25 mouse cellular contexts compared by ENCODE assay signal in the genomic region with DNA sequence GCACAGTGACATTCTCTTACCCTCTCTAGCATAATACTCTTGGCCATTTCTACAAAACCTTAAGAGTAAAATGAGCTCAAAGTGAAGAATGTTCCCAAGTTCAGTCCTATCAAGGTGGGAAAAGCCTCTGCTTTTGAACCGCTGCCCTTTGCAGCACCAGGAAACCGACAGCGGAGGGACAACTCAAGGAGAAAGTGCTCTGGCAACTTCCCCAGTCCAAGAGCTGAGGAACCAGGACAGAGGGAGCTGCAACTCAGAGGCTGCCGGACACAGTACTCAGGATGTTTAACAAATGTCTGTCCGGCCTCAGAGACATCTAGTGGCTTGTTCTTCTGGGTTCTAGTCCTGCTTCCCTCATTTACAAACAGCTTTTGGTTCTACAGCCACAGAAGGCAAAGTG. TPM values are rescaled to one million over a fixed set of nuclear protein-coding genes. Genes with fewer than 3 reads are reported as not detected.
DNase-seq lines count a peak whose midpoint lies in the region; ATAC-seq and TF ChIP-seq lines count a peak whose summit lies in the region.
"Had no signal": no experiment of that assay in that cellular context is flagged by ENCODE, and none has a peak within 500 bp of the region (broad histone marks: within the 10 kb centered on the region; RNA-seq: fewer than 3 reads in every experiment).

No protein-coding gene starts in this region.

- H3K9ac ChIP-seq in kidney, embryonic 14.5 days (ENCODE audit: low read depth, low read length) = no peak overlapping the region
- no peak overlapping the region for H3K9ac ChIP-seq in lung, postnatal 0 days (replicated peaks; ENCODE audit: low read depth)
- no peak overlapping the region for H3K9ac ChIP-seq in midbrain, embryonic 15.5 days
- H3K9ac ChIP-seq: embryonic facial prominence, embryonic 12.5 days; forebrain, postnatal 0 days; hindbrain, embryonic 14.5 days; liver, embryonic 13.5 days; neural tube, embryonic 13.5 days had no signal

- DNase-seq in heart, adult 8-10 months (ENCODE audit: low spot score) = peak; percentile 31
- no peak for DNase-seq in heart, embryonic 10.5 days (ENCODE audit: low spot score)
- peak; percentile 38 for DNase-seq in kidney, postnatal 14 days
- no peak for DNase-seq in lung, postnatal 0 days (ENCODE audit: low spot score)
- no peak for DNase-seq in lung, postnatal 25 days (ENCODE audit: low spot score)
- DNase-seq: adrenal gland, adult 2 months; cerebellum, adult 18-20 months; cerebellum, postnatal 14 days; forebrain, postnatal 0 days; liver, embryonic 13.5 days; retina, postnatal 1 day had no signal

- no peak for ATAC-seq in kidney, embryonic 14.5 days (ENCODE audit: low FRiP score, low TSS enrichment)
- ATAC-seq in lung, postnatal 0 days = no peak
- ATAC-seq in midbrain, embryonic 15.5 days (replicated peaks) = no peak
- ATAC-seq: forebrain, postnatal 0 days; inflammation-experienced regulatory T-cells, adult 6 months; midbrain, embryonic 16.5 days had no signal

- H3K27me3 ChIP-seq in heart, embryonic 10.5 days (ENCODE audit: insufficient read depth, poor library complexity, severe bottlenecking) = no peaks in the 10 kb centered on the region
- H3K27me3 ChIP-seq in kidney, embryonic 14.5 days (ENCODE audit: control insufficient read depth, insufficient read depth, low read length) = no peaks in the 10 kb centered on the region
- no peaks in the 10 kb centered on the region for H3K27me3 ChIP-seq in lung, postnatal 0 days (replicated peaks; ENCODE audit: insufficient read depth, low read length)
- no peaks in the 10 kb centered on the region for H3K27me3 ChIP-seq in midbrain, embryonic 15.5 days (replicated peaks)
- H3K27me3 ChIP-seq: embryonic facial prominence, embryonic 12.5 days; liver, embryonic 13.5 days; neural tube, embryonic 13.5 days had no signal

- no peak overlapping the region for H3K4me2 ChIP-seq in kidney, embryonic 14.5 days (replicated peaks; ENCODE audit: low read depth, low read length)
- H3K4me2 ChIP-seq in lung, postnatal 0 days (replicated peaks; ENCODE audit: low read depth, low read length) = no peak overlapping the region
- H3K4me2 ChIP-seq in midbrain, embryonic 15.5 days = no peak overlapping the region
- H3K4me2 ChIP-seq: embryonic facial prominence, embryonic 12.5 days; hindbrain, embryonic 14.5 days; liver, embryonic 13.5 days; neural tube, embryonic 13.5 days had no signal

- H3K4me1 ChIP-seq in heart, embryonic 10.5 days = peaks cover 8% of the 10 kb centered on the region; the same call in 1 of the 2 replicates
- H3K4me1 ChIP-seq in kidney, embryonic 14.5 days (ENCODE audit: control insufficient read depth, insufficient read depth, low read length) = no peaks in the 10 kb centered on the region
- H3K4me1 ChIP-seq in lung, postnatal 0 days (ENCODE audit: insufficient read depth, low read depth, low read length) = peaks cover 11% of the 10 kb centered on the region; the same call in 1 of the 2 replicates
- H3K4me1 ChIP-seq in midbrain, embryonic 15.5 days = no peaks in the 10 kb centered on the region
- H3K4me1 ChIP-seq: liver, embryonic 13.5 days; neural tube, embryonic 13.5 days had no signal

- no peak for TF ChIP-seq EP300 in lung, postnatal 0 days (IDR thresholded peaks at IDR 0.05)

- H3K27ac ChIP-seq in heart, embryonic 10.5 days = no peak overlapping the region
- H3K27ac ChIP-seq in kidney, embryonic 14.5 days (ENCODE audit: low read depth, low read length) = no peak overlapping the region
- 0 out of 2 replicates have a peak overlapping the region, but pooled peaks have one; percentile 11 for H3K27ac ChIP-seq in lung, postnatal 0 days (ENCODE audit: low read length)
- H3K27ac ChIP-seq in midbrain, embryonic 15.5 days = no peak overlapping the region
- H3K27ac ChIP-seq: embryonic facial prominence, embryonic 12.5 days; hindbrain, embryonic 14.5 days; kidney, postnatal 0 days; liver, embryonic 13.5 days; macrophage; neural tube, embryonic 13.5 days had no signal

- WGBS in heart, embryonic 10.5 days = 73% methylated on average over 5 of the region's 5 CpGs
- WGBS in kidney, embryonic 14.5 days = 88% methylated on average over 5 of the region's 5 CpGs
- 36% methylated on average over 5 of the region's 5 CpGs for WGBS in lung, postnatal 0 days
- WGBS in midbrain, embryonic 15.5 days = 92% methylated on average over 5 of the region's 5 CpGs

- peaks cover 5% of the 10 kb centered on the region; the same call in 1 of the 2 replicates for H3K36me3 ChIP-seq in heart, embryonic 10.5 days
- peaks cover 4% of the 10 kb centered on the region; the same call in 1 of the 2 replicates for H3K36me3 ChIP-seq in kidney, embryonic 14.5 days (ENCODE audit: control insufficient read depth, insufficient read depth, low read length)
- 0 out of 2 replicates have a peak, but pooled peaks cover 4% of the 10 kb centered on the region for H3K36me3 ChIP-seq in lung, postnatal 0 days (ENCODE audit: insufficient read depth, low read length)
- H3K36me3 ChIP-seq in midbrain, embryonic 15.5 days (replicated peaks) = no peaks in the 10 kb centered on the region
- H3K36me3 ChIP-seq: liver, embryonic 13.5 days; neural tube, embryonic 13.5 days had no signal

- H3K4me3 ChIP-seq in heart, embryonic 10.5 days = no peak overlapping the region
- H3K4me3 ChIP-seq in kidney, embryonic 14.5 days (ENCODE audit: low read length) = no peak overlapping the region
- no peak overlapping the region for H3K4me3 ChIP-seq in lung, postnatal 0 days (ENCODE audit: low read depth, low read length)
- H3K4me3 ChIP-seq in midbrain, embryonic 15.5 days = no peak overlapping the region
- H3K4me3 ChIP-seq: embryonic facial prominence, embryonic 12.5 days; liver, embryonic 13.5 days; myocyte; neural tube, embryonic 13.5 days had no signal

- H3K9me3 ChIP-seq in heart, embryonic 10.5 days = no peaks in the 10 kb centered on the region
- no peaks in the 10 kb centered on the region for H3K9me3 ChIP-seq in kidney, embryonic 14.5 days (ENCODE audit: control insufficient read depth, low read length)
- no peaks in the 10 kb centered on the region for H3K9me3 ChIP-seq in lung, postnatal 0 days (ENCODE audit: low read length)
- no peaks in the 10 kb centered on the region for H3K9me3 ChIP-seq in midbrain, embryonic 15.5 days
- H3K9me3 ChIP-seq: embryonic facial prominence, embryonic 12.5 days; liver, embryonic 13.5 days; neural tube, embryonic 13.5 days had no signal

- TF ChIP-seq CTCF in lung, postnatal 0 days (IDR thresholded peaks at IDR 0.05) = no peak

RNA-seq across cellular contexts. Expression of a gene that starts 56.9 kb away (rescaled TPM):
- not detected for total RNA-seq in heart, adult 8-10 months (2022)
- polyA plus RNA-seq in heart, embryonic 10.5 days (2016; fragmentation: Nextera tagmentation; extraction: Ambion mirVana) = 0.28 and 1.5 TPM in 2 replicates
- 0.21 and 0.51 TPM in 2 replicates for polyA plus RNA-seq in kidney, embryonic 14.5 days (2014; fragmentation: Nextera tagmentation; extraction: Ambion mirVana)
- 0.08 and 0.13 TPM in 2 replicates for polyA plus RNA-seq in lung, postnatal 0 days (2015; fragmentation: Nextera tagmentation; extraction: Ambion mirVana)
- 0.10 and 0.11 TPM in 2 replicates for polyA plus RNA-seq in midbrain, embryonic 15.5 days (2015; fragmentation: Nextera tagmentation; extraction: Ambion mirVana)
- total RNA-seq: forebrain, postnatal 0 days; heart, postnatal 36 days; layer of hippocampus, adult 8-10 months; left cerebral cortex, postnatal 25 days; MEL had no signal
- polyA plus RNA-seq: embryonic facial prominence, embryonic 12.5 days; forebrain, postnatal 0 days; inflammation-experienced regulatory T-cells, adult 6 months; macrophage; midbrain, embryonic 16.5 days had no signal

Comparison
In these comparisons a context has a peak if more than half of its experiments do, and no peak if none do; other contexts are left out.
1. DNase-seq: peak in heart, adult 8-10 months (single experiment) and kidney, postnatal 14 days (single experiment); none in heart, embryonic 10.5 days (single experiment), lung, postnatal 0 days (single experiment) and lung, postnatal 25 days (single experiment).